Mouse (Mus musculus): ENCODE results near the gene Pappa. TPM values are rescaled to one million over a fixed set of nuclear protein-coding genes. Genes with fewer than 3 reads are reported as not detected.

The Pappa gene
- polyA plus RNA-seq, 1 experiment from 2014 or later: 0.82 TPM

DNA sequence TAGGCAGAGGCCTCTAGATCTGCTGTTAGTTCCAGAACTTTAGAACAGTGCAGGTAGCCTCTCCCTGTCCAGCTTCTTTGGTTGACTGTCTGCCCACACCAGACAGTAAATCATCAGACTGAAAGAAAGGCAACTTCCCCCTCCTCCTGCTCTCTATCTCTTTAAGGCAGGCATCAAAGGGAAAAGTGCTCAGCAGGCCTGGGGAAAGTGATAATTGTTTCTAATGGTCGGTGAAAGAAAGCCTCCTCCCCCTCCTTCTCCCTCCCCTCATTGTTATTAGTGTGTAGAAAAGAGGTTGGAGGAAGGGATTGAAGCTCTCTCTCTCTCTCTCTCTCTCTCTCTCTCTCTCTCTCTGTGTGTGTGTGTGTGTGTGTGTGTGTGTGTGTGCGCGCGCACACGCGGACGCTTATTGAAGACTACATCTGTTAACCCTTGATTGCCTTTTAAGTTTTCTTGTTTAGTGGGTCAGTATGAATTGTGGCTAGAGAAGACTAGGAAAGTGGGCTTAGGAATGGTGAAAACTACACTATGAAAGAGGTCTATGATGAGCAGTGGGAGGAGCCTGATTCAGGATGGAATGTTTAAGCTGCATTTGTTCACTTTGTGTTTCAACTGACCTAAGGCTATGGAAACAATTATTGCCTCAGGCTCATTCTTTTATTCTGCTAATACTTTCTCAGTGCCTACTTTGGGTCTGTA, 156.2 kb downstream of the Pappa start:
- H3K36me3 ChIP-seq: no peaks in the 10 kb centered on the region
- no peak overlapping the region for H3K4me3 ChIP-seq (replicated peaks)
- no peak overlapping the region for H3K4me2 ChIP-seq (replicated peaks)
- 18% methylated on average over 7 of the region's 7 CpGs for WGBS
- no peaks in the 10 kb centered on the region for H3K4me1 ChIP-seq (replicated peaks)
- no peak overlapping the region for H3K27ac ChIP-seq
- no peaks in the 10 kb centered on the region for H3K27me3 ChIP-seq (replicated peaks)
- H3K9ac ChIP-seq: no peak overlapping the region
- ATAC-seq: no peak
- no peaks in the 10 kb centered on the region for H3K9me3 ChIP-seq

DNA sequence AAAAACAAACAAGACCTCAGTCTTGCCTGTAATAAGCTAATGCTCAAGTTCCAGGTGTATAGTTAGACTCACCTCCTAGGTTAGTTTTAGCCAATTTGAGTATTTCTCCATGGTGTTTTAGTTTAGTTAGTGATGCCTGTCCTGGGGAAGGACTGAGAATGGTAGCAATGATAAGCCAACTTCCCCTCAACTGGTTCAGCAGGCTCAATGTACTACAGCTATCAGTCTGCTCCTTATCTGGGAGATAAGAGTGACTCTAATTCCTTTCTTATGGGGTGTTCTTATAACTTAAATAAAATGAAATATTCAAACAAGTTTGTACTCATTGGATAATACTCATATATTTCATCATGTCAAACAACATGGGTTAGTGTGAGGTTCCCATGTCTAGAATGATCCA, 156.9 kb downstream of the Pappa start:
- no peak overlapping the region for H3K27ac ChIP-seq
- H3K9ac ChIP-seq: no peak overlapping the region
- H3K27me3 ChIP-seq (replicated peaks): no peaks in the 10 kb centered on the region
- no peaks in the 10 kb centered on the region for H3K36me3 ChIP-seq
- no peak for ATAC-seq
- H3K4me1 ChIP-seq (replicated peaks): no peaks in the 10 kb centered on the region
- H3K4me2 ChIP-seq (replicated peaks): no peak overlapping the region
- no peaks in the 10 kb centered on the region for H3K9me3 ChIP-seq
- H3K4me3 ChIP-seq (replicated peaks): no peak overlapping the region

- WGBS: 72% methylated on average over 2 of the region's 2 CpGs
- H3K9ac ChIP-seq: no peak overlapping the region
- H3K4me3 ChIP-seq (replicated peaks): no peak overlapping the region
- no peak overlapping the region for H3K27ac ChIP-seq
- no peaks in the 10 kb centered on the region for H3K36me3 ChIP-seq
- no peak overlapping the region for H3K4me2 ChIP-seq (replicated peaks)
- no peaks in the 10 kb centered on the region for H3K4me1 ChIP-seq (replicated peaks)
- H3K27me3 ChIP-seq (replicated peaks): no peaks in the 10 kb centered on the region
- H3K9me3 ChIP-seq: no peaks in the 10 kb centered on the region
- no peak for ATAC-seq
These were observed 159.6 kb downstream of the Pappa start for GRCm38 (mm10) chr4:65283611-65284010.

GRCm38 (mm10) chr4:65285165-65285564, 161.2 kb downstream of the Pappa start:
- 45% methylated on average over 1 of the region's 1 CpGs for WGBS
- no peak for ATAC-seq

GRCm38 (mm10) chr4:65289247-65289646, 165.3 kb downstream of the Pappa start:
- H3K9ac ChIP-seq: no peak overlapping the region
- H3K4me2 ChIP-seq (replicated peaks): no peak overlapping the region
- no peaks in the 10 kb centered on the region for H3K36me3 ChIP-seq
- H3K27ac ChIP-seq: no peak overlapping the region
- no peak for ATAC-seq
- H3K27me3 ChIP-seq (replicated peaks): no peaks in the 10 kb centered on the region
- no peaks in the 10 kb centered on the region for H3K4me1 ChIP-seq (replicated peaks)
- H3K9me3 ChIP-seq: no peaks in the 10 kb centered on the region
- no peak overlapping the region for H3K4me3 ChIP-seq (replicated peaks)
- 37% methylated on average over 3 of the region's 3 CpGs for WGBS

More at GRCm38 (mm10) chr4:65285165-65285564, 161.2 kb downstream of the Pappa start:
- H3K4me3 ChIP-seq (replicated peaks): no peak overlapping the region
- no peak overlapping the region for H3K4me2 ChIP-seq (replicated peaks)
- H3K4me1 ChIP-seq (replicated peaks): no peaks in the 10 kb centered on the region
- no peaks in the 10 kb centered on the region for H3K27me3 ChIP-seq (replicated peaks)
- H3K9ac ChIP-seq: no peak overlapping the region
- no peak overlapping the region for H3K27ac ChIP-seq
- no peaks in the 10 kb centered on the region for H3K9me3 ChIP-seq
- no peaks in the 10 kb centered on the region for H3K36me3 ChIP-seq

- no peak for ATAC-seq
- H3K4me3 ChIP-seq (replicated peaks): no peak overlapping the region
- no peak overlapping the region for H3K27ac ChIP-seq
- H3K4me2 ChIP-seq (replicated peaks): no peak overlapping the region
- H3K4me1 ChIP-seq (replicated peaks): no peaks in the 10 kb centered on the region
- no peaks in the 10 kb centered on the region for H3K27me3 ChIP-seq (replicated peaks)
- H3K36me3 ChIP-seq: no peaks in the 10 kb centered on the region
- no peaks in the 10 kb centered on the region for H3K9me3 ChIP-seq
- H3K9ac ChIP-seq: no peak overlapping the region
- 65% methylated on average over 1 of the region's 1 CpGs for WGBS
These were observed 171.8 kb downstream of the Pappa start for GRCm38 (mm10) chr4:65295741-65296140.

DNA sequence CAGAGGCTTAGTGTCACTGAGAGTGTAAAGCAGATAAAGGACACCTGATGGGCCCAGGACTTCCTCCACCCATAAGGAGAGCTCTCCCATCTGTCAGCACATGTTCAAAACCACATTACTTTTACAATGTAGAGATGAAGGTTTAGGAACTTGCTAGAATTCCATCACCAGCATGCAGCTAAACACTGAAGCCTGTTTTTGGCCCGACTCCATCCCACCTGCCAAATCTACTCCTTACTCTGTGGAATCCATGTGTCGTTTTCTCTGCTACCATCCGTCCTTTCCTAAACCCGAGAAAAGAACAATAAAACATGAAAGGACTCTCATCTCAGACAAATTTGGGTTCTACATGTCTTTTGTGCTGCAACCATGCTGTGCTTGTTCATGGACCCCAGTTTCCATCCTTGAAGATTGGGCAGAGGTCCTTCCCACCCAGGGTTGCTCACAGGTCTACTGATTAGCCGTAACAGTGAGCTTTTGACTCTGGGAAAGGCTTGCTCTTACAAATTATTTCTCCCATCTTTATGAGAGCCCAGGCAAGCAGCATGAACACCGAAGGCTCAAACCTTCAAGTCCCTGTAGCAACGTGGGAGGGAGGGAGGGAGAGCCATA, 172.5 kb downstream of the Pappa start:
- Histone ChIP-seq H3K9me3 (no peaks in the 10 kb centered on the region), H3K36me3 (no peaks in the 10 kb centered on the region), H3K9ac (no peak overlapping the region), H3K27ac (no peak overlapping the region), H3K4me1 (replicated peaks) (no peaks in the 10 kb centered on the region), H3K4me2 (replicated peaks) (no peak overlapping the region), H3K4me3 (replicated peaks) (no peak overlapping the region), H3K27me3 (replicated peaks) (no peaks in the 10 kb centered on the region)
- ATAC-seq: no peak
- WGBS: 69% methylated on average over 7 of the region's 7 CpGs

- Histone ChIP-seq H3K9me3 (no peaks in the 10 kb centered on the region), H3K4me2 (replicated peaks) (no peak overlapping the region), H3K4me3 (replicated peaks) (no peak overlapping the region), H3K4me1 (replicated peaks) (no peaks in the 10 kb centered on the region), H3K27me3 (replicated peaks) (no peaks in the 10 kb centered on the region), H3K36me3 (no peaks in the 10 kb centered on the region), H3K9ac (no peak overlapping the region), H3K27ac (no peak overlapping the region)
- 42% methylated on average over 13 of the region's 13 CpGs for WGBS
- no peak for ATAC-seq
These were observed 173.1 kb downstream of the Pappa start for GRCm38 (mm10) chr4:65296968-65297499.

GRCm38 (mm10) chr4:65298212-65299181, 174.5 kb downstream of the Pappa start:
- Histone ChIP-seq H3K4me2 (replicated peaks) (no peak overlapping the region), H3K36me3 (no peaks in the 10 kb centered on the region), H3K9me3 (no peaks in the 10 kb centered on the region), H3K27ac (no peak overlapping the region), H3K27me3 (replicated peaks) (no peaks in the 10 kb centered on the region), H3K9ac (no peak overlapping the region), H3K4me3 (replicated peaks) (no peak overlapping the region), H3K4me1 (replicated peaks) (no peaks in the 10 kb centered on the region)
- no peak for ATAC-seq
- 60% methylated on average over 9 of the region's 9 CpGs for WGBS

DNA sequence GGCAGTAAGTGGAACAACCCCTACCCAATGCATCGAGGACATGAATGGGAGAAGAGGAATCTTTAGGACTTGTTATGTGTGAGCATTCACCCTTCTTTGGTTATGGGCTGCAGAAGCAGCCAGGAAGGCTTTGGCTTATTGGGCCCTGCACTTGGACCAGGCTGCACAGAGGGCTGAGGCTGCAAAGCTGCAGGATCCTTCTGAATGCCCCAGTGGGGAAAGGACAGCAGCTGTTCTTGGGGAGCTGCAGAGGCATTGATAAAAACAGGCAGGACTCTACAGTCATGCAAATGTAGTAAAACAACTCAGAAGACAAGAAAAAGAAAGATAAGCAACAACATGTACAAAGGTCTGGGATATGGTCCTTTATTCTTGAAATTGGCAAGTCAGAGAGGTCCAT, 175.4 kb downstream of the Pappa start:
- H3K9ac ChIP-seq: no peak overlapping the region
- H3K9me3 ChIP-seq: no peaks in the 10 kb centered on the region
- H3K27ac ChIP-seq: no peak overlapping the region
- H3K27me3 ChIP-seq (replicated peaks): no peaks in the 10 kb centered on the region
- H3K36me3 ChIP-seq: no peaks in the 10 kb centered on the region
- H3K4me2 ChIP-seq (replicated peaks): no peak overlapping the region
- WGBS: 83% methylated on average over 1 of the region's 1 CpGs
- no peaks in the 10 kb centered on the region for H3K4me1 ChIP-seq (replicated peaks)
- no peak overlapping the region for H3K4me3 ChIP-seq (replicated peaks)
- no peak for ATAC-seq

- Histone ChIP-seq H3K4me2 (replicated peaks) (no peak overlapping the region), H3K36me3 (no peaks in the 10 kb centered on the region), H3K9me3 (no peaks in the 10 kb centered on the region), H3K27ac (no peak overlapping the region), H3K27me3 (replicated peaks) (no peaks in the 10 kb centered on the region), H3K4me3 (replicated peaks) (no peak overlapping the region), H3K9ac (no peak overlapping the region), H3K4me1 (replicated peaks) (no peaks in the 10 kb centered on the region)
- WGBS: 81% methylated on average over 3 of the region's 3 CpGs
- no peak for ATAC-seq
These were observed 176.5 kb downstream of the Pappa start for GRCm38 (mm10) chr4:65300431-65300830.

- 69% methylated on average over 3 of the region's 3 CpGs for whole genome bisulfite sequencing
- Histone ChIP-seq H3K4me1 (replicated peaks) (no peaks in the 10 kb centered on the region), H3K36me3 (no peaks in the 10 kb centered on the region), H3K27me3 (replicated peaks) (no peaks in the 10 kb centered on the region), H3K4me2 (replicated peaks) (no peak overlapping the region), H3K27ac (no peak overlapping the region), H3K9me3 (no peaks in the 10 kb centered on the region), H3K4me3 (replicated peaks) (no peak overlapping the region), H3K9ac (no peak overlapping the region)
- no peak for ATAC-seq
These were observed 178.7 kb downstream of the Pappa start for GRCm38 (mm10) chr4:65302666-65303065.
